Mouse (Mus musculus) embryonic facial prominence, embryonic 15.5 days (tissue): ENCODE measurements around the gene Tcta. TPM values are rescaled to one million over a fixed set of nuclear protein-coding genes. Genes with fewer than 3 reads are reported as not detected.
"Not testable (repeated sequence)": the region's sequence is repeated elsewhere in the genome, so short reads cannot be mapped to it uniquely, and the experiment has no call there.

Experiments used
- ATAC-seq: fragments of 200-750 bp; cut with Nextera tagmentation; 2 replicates; pipeline ENCODE4 v1.8.0; 2017; ENCODE audit warnings: low read depth, moderate TSS enrichment; ENCODE audit not compliant: insufficient number of reproducible peaks, low FRiP score, low TSS enrichment
- H3K27ac ChIP-seq: fragments of 300-500 bp; sonication (generic); replicated peaks from 2 replicates; pipeline ENCODE4 v1.5.1; 2015; ENCODE audit warnings: mild to moderate bottlenecking, inconsistent platforms
- H3K27me3 ChIP-seq: fragments of 300-500 bp; sonication (generic); 2 replicates; pipeline ENCODE4 v1.6.1; 2015; ENCODE audit warnings: inconsistent platforms
- H3K36me3 ChIP-seq: fragments of 300-500 bp; sonication (generic); 2 replicates; pipeline ENCODE4 v1.6.1; 2015; ENCODE audit warnings: mild to moderate bottlenecking, inconsistent platforms
- H3K4me1 ChIP-seq: fragments of 300-500 bp; sonication (generic); 2 replicates; pipeline ENCODE4 v1.6.1; 2015; ENCODE audit warnings: inconsistent platforms
- H3K4me2 ChIP-seq: fragments of 300-500 bp; sonication (generic); replicated peaks from 2 replicates; pipeline ENCODE4 v1.6.1; 2015; ENCODE audit warnings: mild to moderate bottlenecking, inconsistent platforms
- H3K4me3 ChIP-seq: fragments of 300-500 bp; sonication (generic); replicated peaks from 2 replicates; pipeline ENCODE4 v1.5.1; 2015; ENCODE audit warnings: mild to moderate bottlenecking, inconsistent platforms
- H3K9ac ChIP-seq: fragments of 300-500 bp; sonication (generic); 2 replicates; pipeline ENCODE4 v1.6.1; 2015; ENCODE audit warnings: inconsistent platforms
- H3K9me3 ChIP-seq: fragments of 300-500 bp; sonication (generic); replicated peaks from 2 replicates; pipeline ENCODE4 v1.6.1; 2016; ENCODE audit warnings: inconsistent platforms
- WGBS: fragments of 180-500 bp; shearing (Covaris S2); methylation state at CpG from one replicate; pipeline ENCODE4 v1.1.7; 2015; 5-methylcytosine and 5-hydroxymethylcytosine counted together
- polyA plus RNA-seq: library from polyadenylated mRNA; unstranded; fragments of >200 nt; fragmentation: Nextera tagmentation; extraction: Ambion mirVana; gene quantifications from 2 replicates; pipeline ENCODE4 v1.2.1, GENCODE M21; 2015

Gene Tcta
- polyA plus RNA-seq, 1 experiment from 2014 or later, result 51.6 TPM

DNA sequence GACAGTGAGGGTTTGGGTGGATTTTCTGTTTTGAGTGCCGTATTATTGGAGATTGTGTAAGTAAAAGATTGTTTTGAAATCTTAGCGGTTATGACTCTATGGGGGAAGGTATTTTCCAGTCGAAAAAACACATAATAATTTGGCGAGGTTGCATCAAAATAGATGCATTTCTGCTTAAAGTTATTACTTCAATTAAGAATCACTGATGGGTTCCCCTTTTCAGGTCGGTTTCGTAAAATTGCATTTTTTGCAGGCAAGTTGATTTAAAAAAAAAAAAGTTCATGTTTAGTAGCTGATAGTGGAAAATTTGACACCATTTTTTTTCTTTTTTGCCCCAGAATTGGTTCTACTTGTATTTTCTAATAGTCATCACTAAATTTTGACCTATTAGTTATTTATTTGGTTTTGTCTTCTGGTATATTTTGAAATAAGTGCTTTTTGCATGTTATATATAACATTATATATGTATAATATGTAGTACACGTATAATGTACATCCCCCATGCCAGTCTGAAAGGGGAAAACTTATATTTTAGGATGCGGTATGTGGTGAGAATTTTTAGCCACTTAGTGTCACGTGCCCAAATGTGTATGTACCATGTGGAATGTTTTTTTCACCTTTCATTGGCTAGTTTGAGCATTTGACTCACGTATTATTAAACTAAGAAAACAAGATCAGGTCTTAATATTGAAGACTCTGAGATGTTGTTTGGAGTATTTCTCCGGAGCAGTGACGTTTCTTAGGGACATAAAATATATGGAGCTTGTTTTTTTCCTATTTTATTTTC is 1.3 kb upstream of the Tcta start:
- no peak for ATAC-seq

GRCm38 (mm10) chr9:108306571-108306980 is 616 bp upstream of the Tcta start:
- peak; percentile 84 for ATAC-seq
- H3K4me1 ChIP-seq, result peaks cover 35% of the 10 kb centered on the region
- H3K4me3 ChIP-seq, result peak overlapping the region; percentile 96
- no peaks in the 10 kb centered on the region for H3K27me3 ChIP-seq
- H3K36me3 ChIP-seq, result peaks cover 18% of the 10 kb centered on the region
- peak overlapping the region; percentile 100 for H3K27ac ChIP-seq
- under 1% methylated on average over 50 of the region's 51 CpGs for WGBS
- peak overlapping the region; percentile 97 for H3K9ac ChIP-seq
- peak overlapping the region; percentile 72 for H3K4me2 ChIP-seq
- H3K9me3 ChIP-seq, result no peaks in the 10 kb centered on the region

More for the DNA sequence above, 1.3 kb upstream of the Tcta start:
- Histone ChIP-seq H3K27me3 (no peaks in the 10 kb centered on the region), H3K4me3 (peak overlapping the region; percentile 96), H3K4me2 (peak overlapping the region; percentile 72), H3K4me1 (peaks cover 40% of the 10 kb centered on the region), H3K27ac (peak overlapping the region; percentile 100), H3K9ac (peak overlapping the region; percentile 97), H3K36me3 (peaks cover 16% of the 10 kb centered on the region), H3K9me3 (no peaks in the 10 kb centered on the region)
- WGBS, result 11% methylated on average over 12 of the region's 12 CpGs

DNA sequence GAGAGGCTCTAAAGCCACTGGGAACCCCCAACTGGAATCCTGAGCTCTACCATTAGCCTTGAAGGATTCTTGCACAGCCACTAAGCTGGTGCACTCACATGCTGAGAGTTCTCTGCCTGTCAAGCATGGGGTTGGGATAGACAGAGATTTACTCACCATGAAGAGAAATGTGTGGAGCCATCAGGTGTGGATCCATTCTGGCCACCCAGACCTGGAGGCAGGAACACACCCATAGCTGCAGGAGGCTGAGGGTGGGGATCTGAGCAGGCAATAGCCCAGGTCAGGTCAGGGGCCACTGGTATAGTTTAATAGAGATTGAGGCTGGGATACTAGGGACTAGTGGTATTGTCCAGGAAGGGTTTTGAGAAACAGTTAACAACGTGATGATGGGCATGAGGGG is 790 bp downstream of the Tcta start:
- Histone ChIP-seq H3K36me3 (peaks cover 23% of the 10 kb centered on the region), H3K27me3 (no peaks in the 10 kb centered on the region), H3K27ac (peak overlapping the region; percentile 100), H3K4me1 (peaks cover 28% of the 10 kb centered on the region), H3K9me3 (no peaks in the 10 kb centered on the region), H3K4me3 (peak overlapping the region; percentile 96), H3K9ac (peak overlapping the region; percentile 63), H3K4me2 (peak overlapping the region; percentile 72)
- ATAC-seq, result no peak
- WGBS, result 0% methylated on average over 1 of the region's 1 CpGs

DNA sequence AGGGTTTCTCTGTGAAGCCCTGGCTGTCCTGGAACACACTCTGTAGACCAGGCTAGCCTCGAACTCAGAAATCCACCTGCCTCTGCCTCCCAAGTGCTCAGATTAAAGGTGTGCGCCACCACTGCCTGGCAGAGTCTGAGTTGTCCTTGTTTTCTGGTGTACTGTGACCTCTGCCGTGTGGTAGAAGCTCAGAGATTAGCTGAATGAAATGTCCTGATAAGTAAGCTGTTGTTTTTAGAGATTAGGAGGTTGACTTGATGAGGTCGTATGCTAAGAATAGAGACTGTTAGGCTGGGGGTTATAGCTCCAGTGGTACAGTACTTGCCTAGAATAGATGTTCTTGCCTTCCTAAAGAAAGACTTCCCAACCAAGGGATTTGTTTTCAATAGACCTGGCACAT is 1.2 kb downstream of the Tcta start:
- 89% methylated on average over 4 of the region's 4 CpGs for WGBS
- Histone ChIP-seq H3K4me1 (peaks cover 24% of the 10 kb centered on the region), H3K9me3 (no peaks in the 10 kb centered on the region), H3K36me3 (peaks cover 23% of the 10 kb centered on the region), H3K9ac (peak overlapping the region; percentile 63; the same call in 1 of the 2 replicates), H3K27ac (0 out of 2 replicates have a peak overlapping the region, but pooled peaks have one; percentile 100), H3K4me3 (peak overlapping the region; percentile 96), H3K27me3 (no peaks in the 10 kb centered on the region), H3K4me2 (peak overlapping the region; percentile 72)
- ATAC-seq, result no peak

DNA sequence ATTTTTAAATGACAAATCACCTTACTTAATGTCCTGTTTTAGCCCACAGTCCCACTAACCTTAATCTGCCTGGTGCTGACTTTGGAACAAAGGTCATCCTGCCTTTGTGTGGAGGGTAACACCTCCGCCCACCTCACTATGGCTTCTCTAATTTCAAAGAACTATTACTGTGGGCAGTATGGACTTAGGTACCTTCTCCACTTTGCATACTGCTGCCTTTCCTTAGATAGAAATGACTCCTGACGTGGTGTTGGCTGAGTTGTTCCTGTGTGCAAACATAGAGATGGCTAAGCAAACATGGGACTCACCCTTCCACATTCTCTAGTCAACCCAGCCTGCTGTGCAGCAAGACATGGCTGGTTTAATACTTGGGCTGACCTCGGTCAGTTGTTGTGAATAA is 4.1 kb downstream of the Tcta start:
- no peak overlapping the region for H3K4me2 ChIP-seq
- H3K27me3 ChIP-seq, result no peaks in the 10 kb centered on the region
- no peak overlapping the region for H3K4me3 ChIP-seq
- no peaks in the 10 kb centered on the region for H3K9me3 ChIP-seq
- peaks cover 25% of the 10 kb centered on the region for H3K36me3 ChIP-seq
- no peak overlapping the region for H3K27ac ChIP-seq
- 81% methylated on average over 3 of the region's 3 CpGs for WGBS
- ATAC-seq, result no peak
- peaks cover 12% of the 10 kb centered on the region for H3K4me1 ChIP-seq
- no peak overlapping the region for H3K9ac ChIP-seq

DNA sequence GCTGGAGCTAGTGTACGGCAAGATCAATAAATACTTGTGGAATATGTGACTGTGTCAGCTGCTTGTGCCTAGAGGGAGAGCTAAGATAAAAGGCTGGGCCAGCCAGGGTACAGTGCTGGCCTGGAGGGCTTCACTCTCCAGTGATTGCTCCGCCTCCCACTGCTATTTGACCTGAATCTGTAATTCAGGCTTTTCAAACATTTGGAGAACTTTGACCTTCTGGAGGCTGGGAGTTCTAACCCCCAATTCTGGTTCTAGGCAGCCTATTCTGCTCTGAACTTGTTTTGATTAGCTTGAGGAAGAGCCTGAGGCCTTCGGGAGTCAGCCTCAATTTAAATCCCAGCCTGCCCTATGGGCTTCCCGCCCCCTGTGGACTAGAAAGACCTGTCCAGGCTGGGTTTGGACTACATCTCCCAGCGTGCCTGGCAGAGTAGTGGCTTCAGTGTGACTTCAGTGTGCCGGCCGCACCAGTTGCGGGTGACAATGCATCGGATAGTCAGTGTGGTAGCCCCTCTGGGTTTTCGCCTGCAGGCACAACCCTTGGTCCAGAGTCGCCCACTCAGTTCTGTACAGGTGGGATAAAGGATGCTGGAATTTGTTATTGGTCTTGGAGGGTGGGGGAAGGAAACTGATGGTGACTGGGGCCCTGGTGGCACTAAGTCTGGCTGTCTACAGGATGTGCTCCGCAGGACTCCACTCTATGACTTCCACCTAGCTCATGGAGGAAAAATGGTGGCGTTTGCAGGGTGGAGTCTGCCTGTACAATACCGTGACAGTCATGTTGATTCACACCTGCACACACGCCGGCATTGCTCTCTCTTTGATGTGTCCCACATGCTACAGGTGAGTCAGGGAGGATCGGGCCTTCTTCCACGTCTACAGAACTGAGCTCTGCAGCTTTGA is 9.3 kb downstream of the Tcta start, which contains the start of gene Amt:
TSS of gene Amt (plus strand) at position 401 of the 903 bp plus-strand sequence.
- Histone ChIP-seq H3K27ac (no peak within 1 kb of the TSS), H3K4me1 (0 out of 2 replicates have a peak, but pooled peaks cover 7% of the 10 kb centered on the region), H3K9me3 (no peaks in the 10 kb centered on the region)

DNA sequence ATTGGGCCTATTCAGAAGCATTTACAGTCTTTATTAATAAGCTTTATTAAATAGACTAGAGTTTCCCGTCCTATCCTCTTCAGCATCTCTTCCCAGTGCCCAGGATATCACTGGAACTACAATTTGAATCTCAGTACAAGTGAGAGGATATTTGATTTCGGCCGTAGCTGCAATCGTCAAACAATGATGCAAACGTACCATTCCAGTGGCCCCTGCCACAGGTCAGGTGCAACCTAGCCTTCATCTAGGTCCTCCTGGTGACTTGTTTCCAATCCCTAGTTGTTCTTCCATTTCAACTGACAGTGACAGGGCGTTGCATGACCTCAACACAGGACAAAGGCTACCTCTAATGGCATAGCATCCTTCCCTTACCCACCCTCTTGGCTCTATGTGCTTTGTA is 15.2 kb downstream of the Tcta start:
- no peak for ATAC-seq
- Histone ChIP-seq H3K9me3 (no peaks in the 10 kb centered on the region), H3K4me2 (peak overlapping the region; percentile 69), H3K36me3 (peaks cover 17% of the 10 kb centered on the region), H3K27me3 (no peaks in the 10 kb centered on the region), H3K9ac (peak overlapping the region; percentile 47), H3K4me3 (peak overlapping the region; percentile 64), H3K4me1 (peaks cover 4% of the 10 kb centered on the region), H3K27ac (no peak overlapping the region)
- 51% methylated on average over 6 of the region's 6 CpGs for WGBS

More for the DNA sequence above, 9.3 kb downstream of the Tcta start, which contains the start of gene Amt:
- no peak for ATAC-seq
- peak within 1 kb of the TSS; percentile 10; the same call in 1 of the 2 replicates for H3K4me3 ChIP-seq
- H3K27me3 ChIP-seq, result no peaks in the 10 kb centered on the region
- WGBS, result 20% methylated on average over 18 of the region's 18 CpGs
- H3K9ac ChIP-seq, result no peak within 1 kb of the TSS
- H3K4me2 ChIP-seq, result peak within 1 kb of the TSS; percentile 24
- H3K36me3 ChIP-seq, result peaks cover 25% of the 10 kb centered on the region

GRCm38 (mm10) chr9:108290016-108290750 is 15.8 kb downstream of the Tcta start, which contains the start of gene Nicn1:
TSS of gene Nicn1 (plus strand) at chr9:108290429.
- Histone ChIP-seq H3K27ac (peak within 1 kb of the TSS; percentile 85), H3K27me3 (no peaks in the 10 kb centered on the region), H3K4me1 (peaks cover 4% of the 10 kb centered on the region), H3K4me3 (peak within 1 kb of the TSS; percentile 64), H3K9ac (peak within 1 kb of the TSS; percentile 53), H3K4me2 (peak within 1 kb of the TSS; percentile 69), H3K36me3 (peaks cover 12% of the 10 kb centered on the region; the same call in 1 of the 2 replicates), H3K9me3 (no peaks in the 10 kb centered on the region)
- ATAC-seq, result peak; percentile 97
- WGBS, result under 1% methylated on average over 32 of the region's 32 CpGs

DNA sequence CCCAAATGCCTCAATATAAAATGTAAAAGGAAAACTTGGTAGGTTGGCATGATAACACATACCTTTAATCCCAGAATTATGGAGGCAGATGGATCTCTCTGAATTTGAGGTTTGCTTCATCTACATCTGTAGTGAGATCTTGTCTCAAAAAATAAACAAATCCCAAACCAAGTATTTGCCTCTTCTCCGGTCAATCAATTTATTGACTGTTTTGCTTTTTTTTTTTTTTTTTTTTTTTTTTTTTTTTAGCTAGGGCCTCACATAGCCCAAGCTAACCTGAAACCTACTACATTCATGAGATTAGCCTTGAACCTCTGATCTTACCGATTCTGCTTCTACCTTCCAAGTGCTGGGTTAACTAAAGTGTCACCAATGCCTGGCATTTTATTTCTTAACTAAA is 16.6 kb downstream of the Tcta start:
- 63% methylated on average over 2 of the region's 2 CpGs for WGBS
- Histone ChIP-seq H3K9ac (no peak overlapping the region), H3K4me1 (peaks cover 4% of the 10 kb centered on the region), H3K27ac (no peak overlapping the region), H3K36me3 (peaks cover 5% of the 10 kb centered on the region; the same call in 1 of the 2 replicates), H3K4me2 (peak overlapping the region; percentile 69), H3K9me3 (no peaks in the 10 kb centered on the region), H3K4me3 (peak overlapping the region; percentile 64; the same call in 1 of the 2 replicates), H3K27me3 (no peaks in the 10 kb centered on the region)
- no peak for ATAC-seq

DNA sequence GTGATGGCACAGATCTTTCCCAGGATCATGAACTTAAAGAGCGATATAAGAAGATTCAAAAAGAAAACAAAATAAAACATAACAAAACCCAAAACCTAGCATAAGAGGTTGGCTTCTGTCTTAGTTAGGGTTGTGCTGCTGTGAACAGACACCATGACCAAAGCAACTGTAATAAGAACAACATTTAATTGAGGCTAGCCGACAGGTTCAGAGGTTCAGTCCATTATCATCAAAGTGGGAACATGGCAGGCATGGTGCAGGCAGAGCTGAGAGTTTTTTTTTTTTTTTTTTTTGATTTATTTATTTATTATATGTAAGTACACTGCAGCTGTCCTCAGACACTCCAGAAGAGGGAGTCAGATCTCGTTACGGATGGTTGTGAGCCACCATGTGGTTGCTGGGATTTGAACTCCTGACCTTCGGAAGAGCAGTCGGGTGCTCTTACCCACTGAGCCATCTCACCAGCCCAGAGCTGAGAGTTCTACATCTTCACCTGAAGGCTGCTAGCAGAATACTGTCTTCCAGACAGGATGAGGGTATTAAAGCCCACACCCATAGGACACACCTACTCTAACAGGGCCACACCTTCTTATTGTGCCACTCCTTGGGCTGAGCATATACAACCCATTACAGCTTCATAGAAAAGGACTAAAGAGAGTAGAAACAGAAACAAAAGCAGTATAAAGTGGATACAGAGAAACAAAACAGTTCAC is 18.3 kb downstream of the Tcta start:
- not testable (repeated sequence) for H3K4me2 ChIP-seq, H3K9ac ChIP-seq, H3K4me1 ChIP-seq, H3K27ac ChIP-seq, H3K4me3 ChIP-seq, H3K27me3 ChIP-seq, H3K36me3 ChIP-seq, H3K9me3 ChIP-seq, ATAC-seq
- 71% methylated on average over 6 of the region's 6 CpGs for WGBS
